27 mouse cellular contexts compared by ENCODE assay signal in the genomic region with DNA sequence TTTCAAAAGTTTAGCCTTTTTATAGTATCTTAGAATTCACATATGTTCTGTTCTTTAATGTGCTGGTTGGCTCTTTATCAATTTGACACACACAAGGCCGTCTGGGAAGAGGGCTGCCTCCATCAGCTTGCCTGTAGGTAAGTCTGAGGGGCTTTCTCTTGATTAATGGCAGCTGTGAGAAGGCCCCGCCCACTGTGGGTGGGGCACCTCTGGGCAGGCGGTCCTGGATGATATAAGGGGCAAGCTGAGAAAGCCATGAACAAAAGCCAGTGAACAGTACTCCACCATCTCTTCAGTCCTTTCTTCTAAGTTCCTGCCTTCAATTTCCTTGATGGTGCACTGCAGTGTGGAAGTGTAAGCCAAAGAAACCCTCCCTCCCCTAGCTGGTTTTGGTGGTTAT. TPM values are rescaled to one million over a fixed set of nuclear protein-coding genes. Genes with fewer than 3 reads are reported as not detected.
DNase-seq lines count a peak whose midpoint lies in the region; ATAC-seq lines count a peak whose summit lies in the region.
"Had no signal": no experiment of that assay in that cellular context is flagged by ENCODE, and none has a peak within 500 bp of the region (broad histone marks: within the 10 kb centered on the region; RNA-seq: fewer than 3 reads in every experiment).

No protein-coding gene starts in this region.

- H3K27ac ChIP-seq in midbrain, embryonic 11.5 days (ENCODE audit: low read depth, low read length): no peak overlapping the region
- no peak overlapping the region for H3K27ac ChIP-seq in midbrain, embryonic 16.5 days (ENCODE audit: low read length)
- H3K27ac ChIP-seq in limb, embryonic 11.5 days (replicated peaks; ENCODE audit: low read depth, low read length): no peak overlapping the region
- H3K27ac ChIP-seq in heart, embryonic 12.5 days (ENCODE audit: poor library complexity, severe bottlenecking): no peak overlapping the region
- H3K27ac ChIP-seq: embryonic facial prominence, embryonic 15.5 days; forebrain, embryonic 15.5 days; heart, embryonic 13.5 days; midbrain, embryonic 13.5 days; neural tube, embryonic 13.5 days had no signal

- no peaks in the 10 kb centered on the region for H3K4me1 ChIP-seq in midbrain, embryonic 11.5 days (ENCODE audit: control insufficient read depth, insufficient read depth, low read length)
- no peaks in the 10 kb centered on the region for H3K4me1 ChIP-seq in midbrain, embryonic 16.5 days (ENCODE audit: control insufficient read depth, insufficient read depth, low read length)
- H3K4me1 ChIP-seq in limb, embryonic 11.5 days (ENCODE audit: control insufficient read depth, insufficient read depth, low read length): no peaks in the 10 kb centered on the region
- H3K4me1 ChIP-seq in heart, embryonic 12.5 days (replicated peaks): no peaks in the 10 kb centered on the region; the same call in 1 of the 2 replicates
- H3K4me1 ChIP-seq: embryonic facial prominence, embryonic 15.5 days; forebrain, embryonic 15.5 days; midbrain, embryonic 13.5 days; neural tube, embryonic 13.5 days had no signal

- no peaks in the 10 kb centered on the region for H3K27me3 ChIP-seq in midbrain, embryonic 11.5 days (ENCODE audit: control insufficient read depth, insufficient read depth, low read length)
- no peaks in the 10 kb centered on the region for H3K27me3 ChIP-seq in midbrain, embryonic 16.5 days (ENCODE audit: control insufficient read depth, insufficient read depth, low read depth, low read length)
- H3K27me3 ChIP-seq in limb, embryonic 11.5 days (ENCODE audit: control insufficient read depth, insufficient read depth, low read length): no peaks in the 10 kb centered on the region
- H3K27me3 ChIP-seq in heart, embryonic 12.5 days (replicated peaks): no peaks in the 10 kb centered on the region
- H3K27me3 ChIP-seq: embryonic facial prominence, embryonic 15.5 days; forebrain, embryonic 15.5 days; heart, embryonic 13.5 days; midbrain, embryonic 13.5 days; neural tube, embryonic 13.5 days had no signal

- WGBS in midbrain, embryonic 11.5 days: 40% methylated on average over 3 of the region's 3 CpGs
- WGBS in midbrain, embryonic 16.5 days: 46% methylated on average over 3 of the region's 3 CpGs
- 28% methylated on average over 3 of the region's 3 CpGs for WGBS in limb, embryonic 11.5 days
- WGBS in heart, embryonic 12.5 days: 37% methylated on average over 3 of the region's 3 CpGs

- DNase-seq in midbrain, embryonic 11.5 days (ENCODE audit: low spot score, missing footprints): peak; percentile 56
- DNase-seq in c-Kit-positive CD71-positive TER-119-negative erythroid progenitor cells, embryonic 14.5 days (ENCODE audit: low read depth): peak; percentile 34
- peak; percentile 56 for DNase-seq in limb, embryonic 11.5 days (ENCODE audit: low spot score)
- no peak for DNase-seq in thymus, postnatal 0 days (ENCODE audit: low spot score)
- DNase-seq in gastrocnemius, postnatal 10 days: no peak
- DNase-seq: adrenal gland, postnatal 25 days; cerebellum, adult 11 months; cerebellum, adult 9-11 months; heart, postnatal 14 days; kidney, adult 11 months; kidney, postnatal 14 days; layer of hippocampus, postnatal 36 days; lung, adult 2 months; lung, postnatal 14 days; retina, postnatal 1 day; right cerebral cortex, postnatal 25 days; spleen, adult 18-20 months; thymus, postnatal 14 days had no signal

- H3K36me3 ChIP-seq in midbrain, embryonic 11.5 days (ENCODE audit: control insufficient read depth, insufficient read depth, low read length): 0 out of 2 replicates have a peak, but pooled peaks cover 5% of the 10 kb centered on the region
- H3K36me3 ChIP-seq in midbrain, embryonic 16.5 days (ENCODE audit: control insufficient read depth, insufficient read depth, low read length): peaks cover 38% of the 10 kb centered on the region
- H3K36me3 ChIP-seq in limb, embryonic 11.5 days (ENCODE audit: control insufficient read depth, insufficient read depth, low read length): peaks cover 2% of the 10 kb centered on the region; the same call in 1 of the 2 replicates
- H3K36me3 ChIP-seq in heart, embryonic 12.5 days: peaks cover 50% of the 10 kb centered on the region

- H3K4me3 ChIP-seq in midbrain, embryonic 11.5 days (ENCODE audit: low read depth, low read length): no peak overlapping the region
- H3K4me3 ChIP-seq in midbrain, embryonic 16.5 days (ENCODE audit: low read depth, low read length): no peak overlapping the region
- no peak overlapping the region for H3K4me3 ChIP-seq in limb, embryonic 11.5 days (ENCODE audit: low read depth, low read length)
- H3K4me3 ChIP-seq in heart, embryonic 12.5 days: no peak overlapping the region
- H3K4me3 ChIP-seq: embryonic facial prominence, embryonic 15.5 days; forebrain, embryonic 15.5 days; heart, embryonic 13.5 days; midbrain, embryonic 13.5 days; neural tube, embryonic 13.5 days had no signal

- no peak for ATAC-seq in midbrain, embryonic 11.5 days (ENCODE audit: low FRiP score)
- no peak for ATAC-seq in midbrain, embryonic 16.5 days
- ATAC-seq in limb, embryonic 11.5 days (ENCODE audit: insufficient number of reproducible peaks, low FRiP score, low TSS enrichment, low read depth): no peak
- no peak for ATAC-seq in heart, embryonic 12.5 days (ENCODE audit: insufficient number of reproducible peaks, low FRiP score)
- ATAC-seq: forebrain, embryonic 15.5 days; midbrain, embryonic 13.5 days had no signal

- no peaks in the 10 kb centered on the region for H3K9me3 ChIP-seq in midbrain, embryonic 11.5 days (ENCODE audit: control insufficient read depth, low read length)
- H3K9me3 ChIP-seq in midbrain, embryonic 16.5 days (replicated peaks; ENCODE audit: control insufficient read depth, low read length, poor library complexity, severe bottlenecking): no peaks in the 10 kb centered on the region
- no peaks in the 10 kb centered on the region for H3K9me3 ChIP-seq in limb, embryonic 11.5 days (ENCODE audit: control insufficient read depth, low read length)
- H3K9me3 ChIP-seq in heart, embryonic 12.5 days (replicated peaks): no peaks in the 10 kb centered on the region
- H3K9me3 ChIP-seq: embryonic facial prominence, embryonic 15.5 days; forebrain, embryonic 15.5 days; heart, embryonic 13.5 days; midbrain, embryonic 13.5 days; neural tube, embryonic 13.5 days had no signal

- no peak overlapping the region for H3K9ac ChIP-seq in midbrain, embryonic 11.5 days (ENCODE audit: low read length)
- no peak overlapping the region for H3K9ac ChIP-seq in midbrain, embryonic 16.5 days (ENCODE audit: low read depth, low read length)
- no peak overlapping the region for H3K9ac ChIP-seq in limb, embryonic 11.5 days (ENCODE audit: low read length)
- H3K9ac ChIP-seq in heart, embryonic 12.5 days: no peak overlapping the region
- H3K9ac ChIP-seq: embryonic facial prominence, embryonic 15.5 days; forebrain, embryonic 15.5 days; heart, embryonic 13.5 days; midbrain, embryonic 13.5 days; neural tube, embryonic 13.5 days had no signal

- no peak overlapping the region for H3K4me2 ChIP-seq in midbrain, embryonic 11.5 days
- H3K4me2 ChIP-seq in midbrain, embryonic 16.5 days (ENCODE audit: low read length): no peak overlapping the region
- no peak overlapping the region for H3K4me2 ChIP-seq in limb, embryonic 11.5 days (ENCODE audit: low read depth, severe bottlenecking)
- no peak overlapping the region for H3K4me2 ChIP-seq in heart, embryonic 12.5 days
- H3K4me2 ChIP-seq: embryonic facial prominence, embryonic 15.5 days; forebrain, embryonic 15.5 days; heart, embryonic 13.5 days; midbrain, embryonic 13.5 days; neural tube, embryonic 13.5 days had no signal

RNA-seq across cellular contexts. Expression of gene Nexn, which starts 16.0 kb away (rescaled TPM):
- polyA plus RNA-seq in midbrain, embryonic 11.5 days (2014; fragmentation: Nextera tagmentation; extraction: Ambion mirVana): 2.6 and 4.2 TPM in 2 replicates
- polyA plus RNA-seq in midbrain, embryonic 16.5 days (2015; fragmentation: Nextera tagmentation; extraction: Ambion mirVana): 1.8 TPM in 2 replicates
- polyA plus RNA-seq in limb, embryonic 11.5 days (2014; fragmentation: Nextera tagmentation; extraction: Ambion mirVana): 8.7 and 9.1 TPM in 2 replicates
- polyA plus RNA-seq in thymus, postnatal 0 days (2015; fragmentation: Nextera tagmentation; extraction: Ambion mirVana): 0.59 and 1.2 TPM in 2 replicates
- polyA plus RNA-seq in heart, embryonic 12.5 days (2016; fragmentation: Nextera tagmentation; extraction: Ambion mirVana): 226 and 246 TPM in 2 replicates
- total RNA-seq in gastrocnemius, postnatal 10 days (2021): 100 to 1,000 TPM; 362 to 386 TPM
- total RNA-seq: granulocyte monocyte progenitor cell, adult 5-6 weeks; megakaryocyte progenitor cell, adult 5-6 weeks had no signal

RNA-seq across cellular contexts. Expression of gene Miga1, which starts 58.1 kb away (rescaled TPM):
- polyA plus RNA-seq in midbrain, embryonic 11.5 days (2014; fragmentation: Nextera tagmentation; extraction: Ambion mirVana): 19.3 and 21.8 TPM in 2 replicates
- 18.4 and 19.3 TPM in 2 replicates for polyA plus RNA-seq in midbrain, embryonic 16.5 days (2015; fragmentation: Nextera tagmentation; extraction: Ambion mirVana)
- 21.4 and 21.8 TPM in 2 replicates for polyA plus RNA-seq in limb, embryonic 11.5 days (2014; fragmentation: Nextera tagmentation; extraction: Ambion mirVana)
- polyA plus RNA-seq in thymus, postnatal 0 days (2015; fragmentation: Nextera tagmentation; extraction: Ambion mirVana): 13.1 and 14.4 TPM in 2 replicates
- polyA plus RNA-seq in heart, embryonic 12.5 days (2016; fragmentation: Nextera tagmentation; extraction: Ambion mirVana): 18.0 and 18.8 TPM in 2 replicates
- total RNA-seq in gastrocnemius, postnatal 10 days (2021): 1 to 10 TPM; 4.2 to 4.6 TPM

Comparison
In these comparisons a context has a peak if more than half of its experiments do, and no peak if none do; other contexts are left out.
1. DNase-seq: peak in midbrain, embryonic 11.5 days (single experiment), c-Kit-positive CD71-positive TER-119-negative erythroid progenitor cells, embryonic 14.5 days (single experiment) and limb, embryonic 11.5 days (single experiment); none in thymus, postnatal 0 days (single experiment) and gastrocnemius, postnatal 10 days (single experiment).
2. RNA of gene Nexn, which starts 16.0 kb away (polyA plus RNA-seq): 226 to 246 TPM in heart, embryonic 12.5 days; 8.7 to 9.1 TPM in limb, embryonic 11.5 days, 2.6 to 4.2 TPM in midbrain, embryonic 11.5 days, 1.8 TPM in midbrain, embryonic 16.5 days and 0.59 to 1.2 TPM in thymus, postnatal 0 days; every median in the first group is over 10 times any median in the second.